42 mouse cellular contexts compared by ENCODE assay signal in the genomic region with DNA sequence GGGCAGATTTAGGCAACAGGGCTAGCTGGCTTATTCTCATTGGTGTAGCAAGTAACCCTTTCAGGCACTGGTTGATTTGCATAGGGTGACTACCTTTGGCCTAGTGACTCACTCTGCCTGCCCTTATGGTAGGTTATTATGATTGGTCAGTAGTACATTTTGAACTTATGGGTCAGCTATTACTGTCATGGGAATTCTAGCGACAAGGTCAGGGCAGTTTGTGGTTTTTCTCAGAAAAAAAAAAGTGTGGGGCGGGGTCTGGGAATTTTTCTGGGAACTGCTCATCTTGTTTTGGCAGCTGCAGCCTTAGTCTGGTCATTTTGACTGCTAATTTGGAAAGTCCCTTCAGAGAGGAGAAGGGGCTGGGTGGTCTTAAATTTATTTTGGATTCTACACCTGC. TPM values are rescaled to one million over a fixed set of nuclear protein-coding genes. Genes with fewer than 3 reads are reported as not detected.
"Had no signal": no experiment of that assay in that cellular context is flagged by ENCODE, and none has a peak within 500 bp of the region (broad histone marks: within the 10 kb centered on the region; RNA-seq: fewer than 3 reads in every experiment).

No protein-coding gene starts in this region.

- H3K27me3 ChIP-seq: heart, embryonic 13.5 days; heart, embryonic 15.5 days; hindbrain, embryonic 13.5 days; hindbrain, embryonic 15.5 days; limb, embryonic 13.5 days; limb, embryonic 15.5 days; liver, embryonic 12.5 days had no signal

- H3K36me3 ChIP-seq: heart, embryonic 13.5 days; heart, embryonic 15.5 days; hindbrain, embryonic 13.5 days; hindbrain, embryonic 15.5 days; limb, embryonic 13.5 days; limb, embryonic 15.5 days; liver, embryonic 12.5 days had no signal

- H3K27ac ChIP-seq: heart, embryonic 13.5 days; heart, embryonic 15.5 days; hindbrain, embryonic 13.5 days; hindbrain, embryonic 15.5 days; hindbrain, postnatal 0 days; limb, embryonic 13.5 days; limb, embryonic 15.5 days; liver, embryonic 12.5 days; liver, embryonic 14.5 days had no signal

- H3K4me1 ChIP-seq: heart, embryonic 13.5 days; heart, embryonic 15.5 days; hindbrain, embryonic 13.5 days; hindbrain, embryonic 15.5 days; limb, embryonic 13.5 days; limb, embryonic 15.5 days; liver, embryonic 12.5 days had no signal

- H3K4me3 ChIP-seq: heart, embryonic 13.5 days; heart, embryonic 15.5 days; hindbrain, embryonic 13.5 days; hindbrain, embryonic 15.5 days; limb, embryonic 13.5 days; limb, embryonic 15.5 days; liver, embryonic 12.5 days had no signal

- DNase-seq: forebrain, postnatal 0 days; gastrocnemius, postnatal 14 days; gastrocnemius, postnatal 36 days; heart, adult 18-20 months; heart, postnatal 14 days; heart, postnatal 36 days; kidney, adult 18-20 months; kidney, postnatal 10 days; layer of hippocampus, adult 9-11 months; layer of hippocampus, postnatal 36 days; left cerebral cortex, postnatal 4 days had no signal

- ATAC-seq: forebrain, postnatal 0 days; hindbrain, postnatal 0 days; intestine, embryonic 16.5 days; liver, embryonic 12.5 days had no signal

RNA-seq across cellular contexts. Expression of a gene that starts 8.7 kb away (rescaled TPM):
- total RNA-seq: forebrain, postnatal 0 days; gastrocnemius, adult 18-20 months; gastrocnemius, adult 8-10 months; gastrocnemius, postnatal 14 days; gastrocnemius, postnatal 36 days; heart, adult 18-20 months; heart, adult 8-10 months; heart, postnatal 14 days; heart, postnatal 36 days; hematopoietic stem cell, adult 5-6 weeks; hindbrain, postnatal 0 days; layer of hippocampus, adult 18-20 months; layer of hippocampus, adult 8-10 months; layer of hippocampus, postnatal 14 days; layer of hippocampus, postnatal 36 days; left cerebral cortex, adult 18-20 months; left cerebral cortex, adult 8-10 months; left cerebral cortex, postnatal 10 days; left cerebral cortex, postnatal 25 days; left cerebral cortex, postnatal 4 days; liver, adult 2 months had no signal
- polyA plus RNA-seq: forebrain, postnatal 0 days; gonadal fat pad, adult 2 months; heart, embryonic 11.5 days; heart, embryonic 13.5 days; heart, embryonic 15.5 days; heart, postnatal 0 days; hindbrain, embryonic 11.5 days; hindbrain, embryonic 13.5 days; hindbrain, embryonic 15.5 days; hindbrain, postnatal 0 days; intestine, embryonic 14.5 days; intestine, embryonic 16.5 days; kidney, embryonic 16.5 days; large intestine, adult 2 months; limb, embryonic 11.5 days; limb, embryonic 13.5 days; limb, embryonic 15.5 days; liver, adult 2 months; liver, embryonic 12.5 days; liver, embryonic 14.5 days; liver, embryonic 16.5 days had no signal

RNA-seq across cellular contexts. Expression of a gene that starts 45.3 kb away (rescaled TPM):
- total RNA-seq: forebrain, postnatal 0 days; gastrocnemius, adult 18-20 months; gastrocnemius, adult 8-10 months; gastrocnemius, postnatal 14 days; gastrocnemius, postnatal 36 days; heart, adult 18-20 months; heart, adult 8-10 months; heart, postnatal 14 days; heart, postnatal 36 days; hematopoietic stem cell, adult 5-6 weeks; hindbrain, postnatal 0 days; layer of hippocampus, adult 18-20 months; layer of hippocampus, postnatal 14 days; layer of hippocampus, postnatal 36 days; left cerebral cortex, adult 18-20 months; left cerebral cortex, adult 8-10 months; left cerebral cortex, postnatal 10 days; left cerebral cortex, postnatal 25 days; left cerebral cortex, postnatal 4 days; liver, adult 2 months had no signal
- polyA plus RNA-seq: forebrain, postnatal 0 days; gonadal fat pad, adult 2 months; heart, embryonic 15.5 days; heart, postnatal 0 days; hindbrain, embryonic 11.5 days; hindbrain, embryonic 15.5 days; intestine, embryonic 14.5 days; intestine, embryonic 16.5 days; kidney, embryonic 16.5 days; large intestine, adult 2 months; limb, embryonic 11.5 days; limb, embryonic 13.5 days; liver, adult 2 months had no signal
